In genomic region chr11:103114270-103114943, GRCm38 (mm10) we compare ENCODE assay signal across 8 mouse cellular contexts. TPM values are rescaled to one million over a fixed set of nuclear protein-coding genes. Genes with fewer than 3 reads are reported as not detected.
DNase-seq lines count a peak whose midpoint lies in the region; ATAC-seq and TF ChIP-seq lines count a peak whose summit lies in the region.

No protein-coding gene starts in this region.

- H3K27me3 ChIP-seq in heart, embryonic 11.5 days (ENCODE audit: control insufficient read depth, insufficient read depth, low read length), result no peaks in the 10 kb centered on the region; the same call in 1 of the 2 replicates
- H3K27me3 ChIP-seq in ES-Bruce4 (ENCODE audit: control insufficient read depth, insufficient read depth, low read length, poor library complexity, severe bottlenecking), result no peaks in the 10 kb centered on the region
- peaks cover 17% of the 10 kb centered on the region for H3K27me3 ChIP-seq in forebrain, embryonic 16.5 days (replicated peaks; ENCODE audit: control insufficient read depth, insufficient read depth, low read length)

- H3K9me3 ChIP-seq in heart, embryonic 11.5 days (replicated peaks; ENCODE audit: control insufficient read depth, low read length), result no peaks in the 10 kb centered on the region
- no peaks in the 10 kb centered on the region for H3K9me3 ChIP-seq in ES-Bruce4 (replicated peaks; ENCODE audit: control insufficient read depth, insufficient read depth, low read length, poor library complexity, severe bottlenecking)
- H3K9me3 ChIP-seq in forebrain, embryonic 16.5 days (ENCODE audit: control insufficient read depth, low read length), result no peaks in the 10 kb centered on the region

- H3K36me3 ChIP-seq in heart, embryonic 11.5 days (ENCODE audit: control insufficient read depth, insufficient read depth, low read length), result no peaks in the 10 kb centered on the region
- H3K36me3 ChIP-seq in ES-Bruce4 (ENCODE audit: control insufficient read depth, insufficient read depth, low read length, poor library complexity, severe bottlenecking), result no peaks in the 10 kb centered on the region; the same call in 1 of the 2 replicates
- no peaks in the 10 kb centered on the region for H3K36me3 ChIP-seq in forebrain, embryonic 16.5 days (ENCODE audit: control insufficient read depth, insufficient read depth)
- H3K36me3 ChIP-seq in macrophage (ENCODE audit: inconsistent target), result no peaks in the 10 kb centered on the region

- H3K4me2 ChIP-seq in heart, embryonic 11.5 days, result peak overlapping the region; percentile 71
- peak overlapping the region; percentile 74 for H3K4me2 ChIP-seq in forebrain, embryonic 16.5 days (ENCODE audit: low read length)

- TF ChIP-seq CTCF in ES-Bruce4 (IDR thresholded peaks at IDR 0.05; ENCODE audit: low read depth, low read length), result no peak

- H3K79me2 ChIP-seq in macrophage (ENCODE audit: inconsistent target), result peaks cover 29% of the 10 kb centered on the region; the same call in 1 of the 2 replicates

- no peak for TF ChIP-seq EP300 in ES-Bruce4 (IDR thresholded peaks at IDR 0.05; ENCODE audit: insufficient read depth, low read depth, low read length)

- no peak overlapping the region for H3K27ac ChIP-seq in heart, embryonic 11.5 days (ENCODE audit: low read depth, low read length)
- peak overlapping the region; percentile 73 for H3K27ac ChIP-seq in ES-Bruce4 (ENCODE audit: insufficient read depth, low read length)
- peak overlapping the region; percentile 97 for H3K27ac ChIP-seq in forebrain, embryonic 16.5 days (ENCODE audit: low read length)
- H3K27ac ChIP-seq in macrophage, result peak overlapping the region; percentile 95

- no peak for DNase-seq in heart, adult 18-20 months
- DNase-seq in MN1 (ENCODE audit: low spot score), result no peak
- DNase-seq in left cerebral cortex, postnatal 10 days (ENCODE audit: extremely low spot score in 1 of 2, low spot score in 2 of 2), result no peak
- no peak for DNase-seq in layer of hippocampus, postnatal 10 days (ENCODE audit: low spot score in 2 of 2)

- WGBS in heart, embryonic 11.5 days (ENCODE audit: insufficient replicate concordance), result 83% methylated on average over 11 of the region's 11 CpGs
- 81% methylated on average over 11 of the region's 11 CpGs for WGBS in forebrain, embryonic 16.5 days
- WGBS in macrophage (ENCODE audit: missing documents), result 84% methylated on average over 11 of the region's 11 CpGs

- peak overlapping the region; percentile 78 for H3K9ac ChIP-seq in heart, embryonic 11.5 days (ENCODE audit: low read depth, low read length)
- peak overlapping the region; percentile 96 for H3K9ac ChIP-seq in ES-Bruce4 (ENCODE audit: low read depth, poor library complexity, severe bottlenecking)
- peak overlapping the region; percentile 89 for H3K9ac ChIP-seq in forebrain, embryonic 16.5 days (replicated peaks; ENCODE audit: low read depth, low read length)

- intact Hi-C loops in left cerebral cortex, postnatal 10 days (cut with DNase I), result no loop called here

- H3K4me1 ChIP-seq in heart, embryonic 11.5 days (ENCODE audit: control insufficient read depth, insufficient read depth, low read length), result peaks cover 23% of the 10 kb centered on the region; the same call in 1 of the 2 replicates
- H3K4me1 ChIP-seq in ES-Bruce4 (ENCODE audit: control insufficient read depth, insufficient read depth, low read length), result no peaks in the 10 kb centered on the region
- peaks cover 40% of the 10 kb centered on the region for H3K4me1 ChIP-seq in forebrain, embryonic 16.5 days (replicated peaks; ENCODE audit: control insufficient read depth, insufficient read depth, low read length)

- H3K4me3 ChIP-seq in heart, embryonic 11.5 days (ENCODE audit: low read depth, low read length), result peak overlapping the region; percentile 58
- peak overlapping the region; percentile 95 for H3K4me3 ChIP-seq in ES-Bruce4 (ENCODE audit: low read depth, low read length)
- H3K4me3 ChIP-seq in forebrain, embryonic 16.5 days (replicated peaks; ENCODE audit: low read length), result peak overlapping the region; percentile 73
- H3K4me3 ChIP-seq in macrophage (ENCODE audit: inconsistent target), result peak overlapping the region; percentile 80

- no peak for TF ChIP-seq POLR2A in ES-Bruce4 (IDR thresholded peaks at IDR 0.05; ENCODE audit: insufficient read depth, low read length)

- no peak for ATAC-seq in heart, embryonic 11.5 days (replicated peaks; ENCODE audit: insufficient number of reproducible peaks, low FRiP score, low TSS enrichment)
- no peak for ATAC-seq in forebrain, embryonic 16.5 days

RNA-seq across cellular contexts. Expression of gene Hexim1, which starts 1.6 kb away (rescaled TPM):
- polyA plus RNA-seq in heart, embryonic 11.5 days (2014; fragmentation: Nextera tagmentation; extraction: Ambion mirVana), result 4.2 and 4.4 TPM in 2 replicates
- 10 to 100 TPM; 20.0 to 21.5 TPM for total RNA-seq in heart, adult 18-20 months (2021)
- polyA plus RNA-seq in ES-Bruce4 (2011; ENCODE audit: insufficient read depth, insufficient read length, low read depth, missing spikeins) (17.2 and 20.1 TPM in 2 replicates), macrophage (2018) (18.5 to 31.2 TPM (median 23.4 TPM) in 3 replicates)
- 3.5 and 4.1 TPM in 2 replicates for polyA plus RNA-seq in forebrain, embryonic 16.5 days (2015; fragmentation: Nextera tagmentation; extraction: Ambion mirVana)
- 10 to 100 TPM in 22 of 26 experiments, 1 to 10 TPM in 4; 5.4 to 44.3 (median 19.7) TPM for total RNA-seq in macrophage (2018; cell fraction: chromatin; rRNA removed)
- 10 to 100 TPM; 18.2 to 47.9 (median 36.2) TPM for total RNA-seq in macrophage (2018; cell fraction: cytosol; rRNA removed)
- 10 to 100 TPM; 13.7 to 81.3 (median 44.7) TPM for total RNA-seq in macrophage (2018; cell fraction: nucleus; rRNA removed)
- total RNA-seq in left cerebral cortex, postnatal 10 days (2021), result 10 to 100 TPM; 31.8 to 33.9 TPM
- total RNA-seq in layer of hippocampus, postnatal 10 days (2021), result 10 to 100 TPM; 38.0 to 38.7 TPM

RNA-seq across cellular contexts. Expression of gene Acbd4, which starts 12.9 kb away (rescaled TPM):
- 11.2 and 11.8 TPM in 2 replicates for polyA plus RNA-seq in heart, embryonic 11.5 days (2014; fragmentation: Nextera tagmentation; extraction: Ambion mirVana)
- total RNA-seq in heart, adult 18-20 months (2021), result 10 to 100 TPM; 28.6 to 41.4 TPM
- polyA plus RNA-seq in ES-Bruce4 (2011; ENCODE audit: insufficient read depth, insufficient read length, low read depth, missing spikeins) (15.0 and 19.4 TPM in 2 replicates), macrophage (2018) (8.8 to 14.0 TPM (median 10.0 TPM) in 3 replicates)
- 17.0 and 17.8 TPM in 2 replicates for polyA plus RNA-seq in forebrain, embryonic 16.5 days (2015; fragmentation: Nextera tagmentation; extraction: Ambion mirVana)
- 10 to 100 TPM in 19 of 26 experiments, 1 to 10 TPM in 7; 5.0 to 35.6 (median 19.3) TPM for total RNA-seq in macrophage (2018; cell fraction: chromatin; rRNA removed)
- 10 to 100 TPM in 21 of 26 experiments, 1 to 10 TPM in 5; 6.8 to 26.2 (median 14.3) TPM for total RNA-seq in macrophage (2018; cell fraction: cytosol; rRNA removed)
- 10 to 100 TPM in 15 of 26 experiments, 1 to 10 TPM in 11; 4.3 to 28.6 (median 11.3) TPM for total RNA-seq in macrophage (2018; cell fraction: nucleus; rRNA removed)
- 10 to 100 TPM; 70.0 to 80.0 TPM for total RNA-seq in left cerebral cortex, postnatal 10 days (2021)
- 10 to 100 TPM; 63.1 to 66.1 TPM for total RNA-seq in layer of hippocampus, postnatal 10 days (2021)

RNA-seq across cellular contexts. Expression of gene Plcd3, which starts 12.9 kb away (rescaled TPM):
- polyA plus RNA-seq in heart, embryonic 11.5 days (2014; fragmentation: Nextera tagmentation; extraction: Ambion mirVana), result 3.0 and 3.5 TPM in 2 replicates
- total RNA-seq in heart, adult 18-20 months (2021), result 10 to 100 TPM; 11.0 to 14.5 TPM
- polyA plus RNA-seq in ES-Bruce4 (2011; ENCODE audit: insufficient read depth, insufficient read length, low read depth, missing spikeins) (14.7 and 17.5 TPM in 2 replicates), macrophage (2018) (0.07 to 0.21 TPM in 2 of 3 replicates, not detected in the other)
- 2.5 and 2.6 TPM in 2 replicates for polyA plus RNA-seq in forebrain, embryonic 16.5 days (2015; fragmentation: Nextera tagmentation; extraction: Ambion mirVana)
- 1 to 10 TPM in 2 of 26 experiments, under 1 TPM in 12, not detected in 12; 0.24 to 2.5 (median 0.41) TPM for total RNA-seq in macrophage (2018; cell fraction: chromatin; rRNA removed)
- under 1 TPM in 15 of 26 experiments, not detected in 11; 0.04 to 0.25 (median 0.09) TPM for total RNA-seq in macrophage (2018; cell fraction: cytosol; rRNA removed)
- 1 to 10 TPM in 1 of 26 experiments, under 1 TPM in 6, not detected in 19; 0.12 to 1.1 (median 0.25) TPM for total RNA-seq in macrophage (2018; cell fraction: nucleus; rRNA removed)
- 10 to 100 TPM; 15.1 to 16.4 TPM for total RNA-seq in left cerebral cortex, postnatal 10 days (2021)
- total RNA-seq in layer of hippocampus, postnatal 10 days (2021), result 10 to 100 TPM; 13.4 to 13.7 TPM

RNA-seq across cellular contexts. Expression of gene Hexim2, which starts 17.8 kb away (rescaled TPM):
- 3.5 and 5.6 TPM in 2 replicates for polyA plus RNA-seq in heart, embryonic 11.5 days (2014; fragmentation: Nextera tagmentation; extraction: Ambion mirVana)
- 1 to 10 TPM; 1.6 to 1.7 TPM for total RNA-seq in heart, adult 18-20 months (2021)
- 1.7 and 4.5 TPM in 2 replicates for polyA plus RNA-seq in ES-Bruce4 (2011; ENCODE audit: insufficient read depth, insufficient read length, low read depth, missing spikeins)
- polyA plus RNA-seq in forebrain, embryonic 16.5 days (2015; fragmentation: Nextera tagmentation; extraction: Ambion mirVana), result 19.9 and 25.9 TPM in 2 replicates
- 10 to 100 TPM in 1 of 26 experiments, 1 to 10 TPM in 25; 2.1 to 11.1 (median 5.4) TPM for total RNA-seq in macrophage (2018; cell fraction: chromatin; rRNA removed)
- 1 to 10 TPM in 24 of 26 experiments, under 1 TPM in 2; 0.91 to 4.9 (median 2.6) TPM for total RNA-seq in macrophage (2018; cell fraction: cytosol; rRNA removed)
- total RNA-seq in macrophage (2018; cell fraction: nucleus; rRNA removed), result 10 to 100 TPM in 5 of 26 experiments, 1 to 10 TPM in 21; 1.2 to 16.7 (median 6.2) TPM
- 0.98 to 2.8 TPM (median 2.6 TPM) in 3 replicates for polyA plus RNA-seq in macrophage (2018)
- 10 to 100 TPM; 20.1 to 20.7 TPM for total RNA-seq in left cerebral cortex, postnatal 10 days (2021)
- 10 to 100 TPM; 14.4 to 16.9 TPM for total RNA-seq in layer of hippocampus, postnatal 10 days (2021)

RNA-seq across cellular contexts. Expression of gene Fmnl1, which starts 56.5 kb away (rescaled TPM):
- 0.79 and 1.1 TPM in 2 replicates for polyA plus RNA-seq in heart, embryonic 11.5 days (2014; fragmentation: Nextera tagmentation; extraction: Ambion mirVana)
- 10 to 100 TPM; 18.1 to 20.2 TPM for total RNA-seq in heart, adult 18-20 months (2021)
- polyA plus RNA-seq in ES-Bruce4 (2011; ENCODE audit: insufficient read depth, insufficient read length, low read depth, missing spikeins), result 1.7 and 4.9 TPM in 2 replicates
- 2.7 and 6.7 TPM in 2 replicates for polyA plus RNA-seq in forebrain, embryonic 16.5 days (2015; fragmentation: Nextera tagmentation; extraction: Ambion mirVana)
- 100 to 1,000 TPM in 1 of 26 experiments, 10 to 100 TPM in 24, 1 to 10 TPM in 1; 9.8 to 105 (median 44.4) TPM for total RNA-seq in macrophage (2018; cell fraction: chromatin; rRNA removed)
- 10 to 100 TPM; 21.5 to 40.9 (median 34.6) TPM for total RNA-seq in macrophage (2018; cell fraction: cytosol; rRNA removed)
- total RNA-seq in macrophage (2018; cell fraction: nucleus; rRNA removed), result 10 to 100 TPM; 15.9 to 81.3 (median 30.8) TPM
- 29.0 to 47.4 TPM (median 29.5 TPM) in 3 replicates for polyA plus RNA-seq in macrophage (2018)
- total RNA-seq in left cerebral cortex, postnatal 10 days (2021), result 10 to 100 TPM; 79.5 to 80.7 TPM
- total RNA-seq in layer of hippocampus, postnatal 10 days (2021), result 10 to 100 TPM; 83.4 to 87.0 TPM
